Mouse (Mus musculus) adrenal gland, postnatal 4 days (tissue): ENCODE data around the gene Rrm2. TPM values are rescaled to one million over a fixed set of nuclear protein-coding genes. Genes with fewer than 3 reads are reported as not detected.
"Not testable (repeated sequence)": the region's sequence is repeated elsewhere in the genome, so short reads cannot be mapped to it uniquely, and the experiment has no call there.

Experiments
- DNase-seq, 2 experiments: peaks; one replicate each; pipeline ENCODE4 v3.0.0; 2021 to 2022; ENCODE audit warnings: low spot score in 2 of 2, mixed read lengths in 2 of 2
- total RNA-seq, 2 experiments: library from RNA; stranded (reverse); gene quantifications; 2 replicates each; pipeline ENCODE4 v1.2.3; 2021

The Rrm2 gene
- total RNA-seq, 2 experiments from 2014 or later, result 75.1 to 95.2 TPM

DNA sequence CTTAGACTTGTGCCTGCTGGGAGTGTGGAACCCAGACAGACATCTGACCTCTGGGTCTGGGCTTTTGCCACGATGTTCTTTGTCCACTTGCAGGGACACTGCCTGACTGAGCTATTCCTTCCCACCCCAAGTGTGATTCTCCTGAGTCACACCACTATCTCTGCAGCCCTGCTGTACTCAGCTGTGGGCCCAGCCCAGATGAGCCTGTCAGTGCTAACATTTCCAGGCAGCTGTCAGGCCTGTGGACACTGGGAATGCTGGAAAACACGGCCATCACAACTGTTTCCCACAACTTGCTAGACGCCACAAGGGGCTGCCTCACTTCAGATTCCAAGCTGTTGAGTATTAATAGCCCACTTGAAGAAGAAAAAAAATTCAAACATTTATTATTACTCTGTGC, 5.0 kb upstream of the Rrm2 start:
- DNase-seq, result no peak

DNA sequence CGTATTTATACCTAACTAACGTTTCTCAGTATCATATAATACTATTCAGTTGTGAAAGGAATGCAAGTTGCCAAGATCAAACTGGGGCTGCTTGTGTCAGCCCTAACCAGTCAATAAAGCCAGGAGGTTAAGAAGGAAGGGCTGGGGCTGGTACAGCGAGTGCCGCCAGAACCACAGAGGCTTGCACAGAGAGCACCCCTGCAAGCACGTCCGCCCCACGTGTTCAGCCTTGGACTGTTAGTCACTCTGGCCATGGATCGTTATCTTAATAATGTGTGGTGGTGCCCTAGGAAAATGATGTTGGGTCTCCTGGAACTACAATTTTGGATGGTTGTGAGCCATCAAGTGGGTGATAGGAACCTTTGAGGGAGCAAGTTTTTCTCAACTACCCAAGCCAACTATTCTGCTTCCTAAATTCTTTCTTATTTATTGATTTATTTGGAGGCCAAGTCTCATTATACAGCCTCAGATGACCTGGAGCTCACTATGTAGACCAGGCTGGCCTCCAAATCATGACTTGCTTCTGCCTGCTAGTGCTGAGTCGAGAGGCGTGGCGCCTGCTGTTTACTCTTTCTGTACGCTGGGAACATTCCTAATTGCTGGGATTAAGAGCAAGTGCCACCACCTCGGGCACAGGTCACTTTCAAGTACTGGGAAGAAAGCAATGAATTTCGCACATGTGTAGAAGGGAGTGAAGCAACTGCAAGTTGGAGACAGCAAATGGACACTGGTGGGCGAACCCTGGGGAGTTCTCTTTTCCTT, 2.4 kb upstream of the Rrm2 start:
- no peak for DNase-seq

DNA sequence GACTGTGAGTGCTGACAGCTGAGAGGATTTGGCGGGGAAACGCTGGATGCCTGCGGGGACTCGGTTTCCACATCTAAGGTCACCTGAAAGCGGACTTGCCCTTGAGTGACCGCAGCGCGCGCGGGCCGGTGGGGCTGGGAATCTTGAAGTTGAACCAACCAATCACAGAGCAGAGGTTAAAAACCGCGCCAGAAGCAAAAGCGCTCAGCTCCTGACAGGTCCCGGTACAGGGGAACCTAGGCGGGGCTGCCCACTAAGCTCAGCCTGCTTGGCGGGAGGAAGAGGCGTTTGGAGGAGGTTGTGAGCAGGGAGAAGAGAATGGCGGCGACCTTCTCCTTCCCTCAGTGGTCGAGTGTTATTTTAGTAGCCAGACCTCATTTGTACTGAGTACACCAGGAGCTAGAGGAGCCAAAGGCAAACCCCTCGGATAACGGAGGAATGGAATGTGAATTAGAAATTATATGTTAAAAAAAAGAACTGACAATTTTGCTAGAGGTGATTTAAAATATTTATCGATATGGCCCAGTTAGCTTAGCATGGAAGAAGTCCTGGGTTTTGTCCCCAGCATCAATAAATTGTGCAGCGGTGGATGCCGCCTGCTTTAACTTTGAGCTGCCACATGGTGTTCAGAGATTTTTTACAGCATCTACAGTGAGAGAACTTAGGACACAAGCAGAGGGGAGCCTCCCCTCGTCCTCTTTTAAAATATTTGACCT, 1.1 kb upstream of the Rrm2 start:
- DNase-seq, result no peak

DNA sequence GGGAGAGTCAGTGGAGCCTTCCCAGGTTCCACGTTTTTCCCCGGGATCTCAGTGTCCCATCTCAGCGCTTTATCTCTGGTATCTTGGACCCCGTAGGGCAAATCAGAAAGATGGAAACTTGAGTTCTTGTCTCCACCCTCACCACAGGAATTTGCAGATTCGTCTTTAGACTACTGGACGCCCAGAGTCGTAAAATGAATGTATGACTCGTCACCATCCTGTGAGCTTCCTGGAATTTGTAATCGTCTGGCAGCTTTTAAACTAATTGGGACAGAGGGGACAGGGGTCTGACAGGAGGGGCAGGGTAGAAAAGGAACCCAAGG, 600 bp upstream of the Rrm2 start:
- DNase-seq, result no peak

DNA sequence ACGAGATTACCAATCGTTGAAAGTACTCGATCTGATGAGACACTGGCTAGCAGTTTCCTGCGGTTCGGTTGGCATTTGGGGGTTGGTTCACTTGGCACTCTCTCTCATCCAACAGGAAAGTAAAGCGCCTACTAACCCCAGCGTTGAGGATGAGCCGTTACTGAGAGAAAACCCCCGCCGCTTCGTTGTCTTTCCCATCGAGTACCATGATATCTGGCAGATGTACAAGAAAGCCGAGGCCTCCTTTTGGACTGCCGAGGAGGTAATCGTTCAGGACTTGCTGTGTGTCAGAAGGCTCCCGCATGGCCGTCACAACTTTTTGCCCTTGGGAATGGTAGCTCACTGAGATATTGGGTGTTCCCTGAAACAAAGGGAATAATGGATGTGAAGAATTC, 780 bp downstream of the Rrm2 start:
- no peak for DNase-seq

DNA sequence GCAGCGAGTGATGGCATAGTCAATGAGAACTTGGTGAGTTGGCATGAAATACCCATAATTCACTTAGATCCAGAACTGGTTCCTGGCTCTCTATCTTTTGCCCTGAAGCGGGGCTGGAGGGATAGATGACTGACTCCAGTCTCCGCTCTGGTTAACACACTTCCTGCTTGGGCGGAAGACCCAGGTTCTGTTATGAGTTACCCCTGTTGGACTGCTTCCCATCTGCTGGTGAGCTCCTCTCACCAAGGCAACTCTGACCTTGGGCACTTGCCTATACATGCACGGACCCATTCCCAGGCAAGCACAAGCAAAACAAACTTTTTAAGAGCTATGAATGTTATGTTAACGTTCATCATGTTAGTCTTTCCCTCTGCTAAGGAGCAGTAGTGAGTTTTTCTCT, 1.4 kb downstream of the Rrm2 start:
- DNase-seq, result no peak

DNA sequence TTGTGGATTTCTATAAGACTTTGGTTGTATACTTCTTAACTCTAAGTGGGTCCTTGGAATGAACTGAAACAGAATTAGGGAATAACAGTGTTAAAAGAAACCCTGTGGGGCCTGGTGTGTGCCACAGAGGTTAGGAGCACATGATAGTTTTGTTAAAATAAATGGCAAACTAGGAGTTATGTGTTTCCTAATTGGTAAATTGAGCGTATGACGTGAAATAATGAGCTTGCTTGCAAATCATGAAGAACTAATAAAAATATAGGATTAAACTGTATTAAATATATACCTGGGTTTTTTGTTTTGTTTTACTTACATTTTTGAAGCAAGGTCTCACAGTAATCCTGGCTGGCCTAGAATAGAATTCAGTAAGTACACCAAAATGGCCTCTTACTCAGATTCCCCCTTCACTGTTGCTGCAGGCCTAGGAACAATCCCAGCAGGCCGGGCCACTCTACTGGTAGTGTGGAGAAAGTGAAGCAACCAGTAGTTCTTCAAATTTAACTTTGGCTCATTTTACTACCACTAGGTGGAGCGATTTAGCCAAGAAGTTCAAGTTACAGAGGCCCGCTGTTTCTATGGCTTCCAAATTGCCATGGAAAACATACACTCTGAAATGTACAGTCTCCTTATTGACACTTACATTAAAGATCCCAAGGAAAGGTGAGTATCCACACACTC, 1.9 kb downstream of the Rrm2 start:
- DNase-seq, result peak in 1 of 2 experiments; percentile 37

DNA sequence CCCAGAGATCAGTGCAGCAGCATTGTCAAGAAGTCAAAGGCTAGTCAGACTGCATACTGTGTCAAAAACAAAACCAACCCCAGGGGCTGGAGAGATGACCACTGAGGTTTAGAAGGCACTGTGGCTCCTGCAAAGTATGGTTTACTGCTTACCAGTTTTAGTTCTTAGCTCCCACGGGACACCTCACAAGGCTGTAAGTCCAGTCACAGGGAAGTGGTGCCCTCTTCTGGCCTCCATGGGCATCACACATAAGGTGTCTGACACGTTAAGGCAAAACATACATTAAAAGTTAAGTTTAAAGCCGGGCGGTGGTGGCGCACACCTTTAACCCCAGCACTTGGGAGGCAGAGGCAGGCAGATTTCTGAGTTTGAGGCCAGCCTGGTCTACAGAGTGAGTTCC, 2.6 kb downstream of the Rrm2 start:
- DNase-seq, result no peak

DNA sequence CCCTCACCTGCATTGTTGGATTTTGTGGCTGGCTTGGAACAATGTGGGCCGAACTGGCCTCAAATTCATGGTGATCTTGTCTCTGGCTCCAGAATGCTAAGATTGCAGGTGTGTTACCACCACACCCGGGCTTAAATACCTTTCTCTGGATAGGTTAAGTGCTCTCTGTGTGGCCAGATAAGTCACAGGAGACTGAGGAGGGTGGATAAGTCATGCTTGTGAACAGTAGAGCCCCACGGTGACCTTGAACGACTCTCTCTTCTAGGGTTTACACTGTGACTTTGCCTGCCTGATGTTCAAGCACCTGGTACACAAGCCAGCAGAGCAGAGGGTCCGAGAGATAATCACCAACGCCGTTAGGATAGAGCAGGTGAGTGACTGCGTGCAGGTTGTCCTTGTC, 4.4 kb downstream of the Rrm2 start:
- DNase-seq, result no peak

DNA sequence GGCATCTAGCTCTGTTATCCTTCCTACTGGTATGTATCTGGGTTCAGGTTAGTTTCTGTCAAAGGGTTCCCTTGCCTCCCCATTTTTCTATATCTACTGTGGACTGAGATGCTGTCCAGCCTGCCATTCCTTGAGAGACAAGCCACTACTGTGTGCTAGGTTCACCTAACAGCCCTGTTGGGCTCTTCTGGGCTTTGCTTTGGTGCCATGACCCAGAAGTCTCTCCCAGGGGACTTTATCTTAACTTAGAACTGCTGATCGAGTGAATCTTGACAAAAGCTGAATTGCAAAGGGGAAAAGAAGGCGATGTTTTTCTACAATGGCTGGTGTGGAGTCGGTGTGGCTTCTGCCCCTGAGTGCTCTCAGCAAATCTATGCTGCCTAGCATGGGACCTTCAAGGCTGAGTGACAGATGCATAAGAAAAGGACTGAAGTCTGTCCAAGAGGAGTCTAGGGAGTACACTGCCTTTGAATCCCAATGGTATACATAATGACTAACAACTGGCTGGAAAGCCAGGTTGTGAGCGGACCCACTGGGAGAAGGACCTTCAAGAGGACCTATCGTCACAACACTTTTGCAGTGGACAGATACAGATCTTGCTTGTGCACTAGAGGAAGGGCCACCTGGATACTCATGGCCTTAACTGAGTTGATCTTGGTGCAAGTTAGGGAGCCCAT, 6.7 kb downstream of the Rrm2 start:
- no peak for DNase-seq

DNA sequence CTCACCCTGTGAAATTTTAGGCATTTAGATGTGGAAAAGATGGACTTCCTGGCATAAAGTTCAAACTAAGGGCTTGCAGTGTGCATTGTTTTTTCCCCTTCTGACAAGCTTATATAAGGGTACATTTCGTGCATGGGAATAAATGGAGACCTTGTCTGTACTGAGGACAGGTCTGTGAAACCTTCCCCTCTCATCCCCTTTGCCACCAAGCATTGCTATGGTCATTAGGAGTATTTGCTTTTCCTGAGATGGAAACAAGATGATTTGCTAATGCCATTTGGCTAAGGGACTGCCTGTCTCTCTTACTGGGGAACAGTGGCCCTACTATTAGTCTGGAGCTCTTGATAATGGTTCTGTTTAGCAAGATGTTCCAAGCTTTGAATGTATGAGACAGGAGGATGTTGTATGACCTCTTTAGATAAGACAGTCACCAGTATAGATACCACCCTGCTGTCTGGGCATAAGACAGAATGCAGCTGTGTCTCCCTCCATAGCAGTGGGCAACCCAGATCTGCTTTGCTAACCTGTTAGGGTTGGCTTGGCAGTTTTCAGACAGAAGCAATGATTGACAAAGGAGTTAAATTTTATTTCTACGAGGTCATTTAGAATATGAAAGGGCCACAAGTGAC, 7.3 kb downstream of the Rrm2 start:
- DNase-seq, result no peak

DNA sequence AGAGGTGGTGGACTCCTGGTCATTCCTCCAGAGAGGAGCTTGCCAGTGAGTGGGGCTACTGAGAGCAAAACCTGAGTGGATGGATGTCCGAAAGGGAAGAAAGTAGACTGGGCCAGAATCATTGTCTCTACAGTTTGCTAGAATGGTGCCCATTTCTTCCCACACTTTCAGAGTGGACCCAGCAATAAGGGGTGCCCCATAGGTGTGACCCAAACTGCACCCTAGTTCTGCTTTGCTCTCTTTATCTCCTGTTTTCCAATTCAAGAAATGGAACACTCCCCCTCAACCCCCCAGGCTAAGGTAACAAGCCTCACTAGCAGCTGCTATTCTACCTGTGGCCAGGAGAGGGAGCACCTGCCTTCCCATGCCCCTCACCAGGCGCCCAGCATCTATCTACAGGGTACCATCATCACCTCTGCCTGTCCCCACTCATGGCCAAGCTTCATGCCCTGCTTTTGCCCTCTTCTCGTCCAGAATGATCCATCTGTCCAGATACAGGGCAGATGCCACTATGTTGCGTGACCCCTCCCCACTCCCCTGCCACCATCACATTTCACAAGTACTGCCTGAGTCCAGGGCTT, 8.8 kb downstream of the Rrm2 start:
- DNase-seq, result no peak

DNA sequence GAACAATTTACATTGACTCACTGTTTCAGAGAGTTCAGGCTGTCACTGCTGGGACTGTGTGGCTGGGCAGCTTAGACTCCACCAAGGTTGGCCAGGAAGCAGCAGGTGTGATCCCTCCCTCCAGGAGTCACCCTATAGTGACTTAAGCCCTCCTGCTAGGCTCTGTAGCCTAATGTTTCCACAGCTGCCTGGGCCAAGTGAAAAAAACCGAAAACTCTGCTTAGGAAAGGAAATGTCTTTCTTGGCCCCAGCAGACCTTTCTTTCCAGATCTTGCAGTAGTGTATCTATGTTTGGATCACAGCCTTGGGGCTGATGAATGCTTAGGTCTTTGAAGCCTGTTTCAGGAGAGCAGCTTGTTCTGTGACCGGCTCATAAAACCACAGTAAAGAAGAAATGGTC, 15.4 kb downstream of the Rrm2 start:
- DNase-seq, result no peak

DNA sequence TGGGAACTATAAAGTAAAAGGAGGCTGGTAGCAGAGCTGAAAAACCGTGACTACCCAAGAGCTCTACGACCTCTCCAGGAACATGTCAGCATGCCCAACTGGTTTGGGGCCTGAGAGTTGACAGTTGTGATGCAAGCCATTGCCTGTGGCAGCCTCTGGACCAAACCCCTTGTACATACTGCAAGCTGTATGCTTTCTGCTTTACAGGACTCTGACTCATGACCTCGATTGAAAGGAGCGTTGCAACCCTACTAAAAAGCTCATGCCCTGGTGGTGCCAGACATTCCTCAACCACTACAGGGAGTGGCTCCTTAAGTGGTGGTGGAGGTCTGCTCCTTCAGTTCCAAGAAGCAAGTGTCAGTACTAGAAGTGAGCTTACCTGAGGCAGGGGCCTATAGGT, 15.8 kb downstream of the Rrm2 start:
- no peak for DNase-seq

DNA sequence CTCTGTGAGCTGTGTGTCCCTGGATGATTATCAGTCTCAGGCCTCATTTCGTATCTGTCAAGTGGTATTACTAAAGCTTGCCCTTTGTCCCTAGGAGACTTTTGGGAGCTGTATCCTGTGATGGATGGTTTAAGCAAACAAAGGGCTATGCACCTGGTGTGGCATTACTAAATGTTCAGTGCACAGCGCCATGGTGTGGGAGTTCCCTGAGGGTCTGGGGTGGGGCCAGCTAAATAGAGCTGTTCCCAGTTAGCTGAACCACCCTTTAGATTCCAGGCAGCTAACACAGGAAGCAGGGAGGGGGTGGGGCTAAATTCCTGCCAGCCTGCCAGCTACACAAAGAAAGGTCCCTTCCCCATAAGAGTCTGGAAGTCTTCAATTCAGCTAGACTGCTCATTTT, 16.3 kb downstream of the Rrm2 start:
- no peak for DNase-seq

DNA sequence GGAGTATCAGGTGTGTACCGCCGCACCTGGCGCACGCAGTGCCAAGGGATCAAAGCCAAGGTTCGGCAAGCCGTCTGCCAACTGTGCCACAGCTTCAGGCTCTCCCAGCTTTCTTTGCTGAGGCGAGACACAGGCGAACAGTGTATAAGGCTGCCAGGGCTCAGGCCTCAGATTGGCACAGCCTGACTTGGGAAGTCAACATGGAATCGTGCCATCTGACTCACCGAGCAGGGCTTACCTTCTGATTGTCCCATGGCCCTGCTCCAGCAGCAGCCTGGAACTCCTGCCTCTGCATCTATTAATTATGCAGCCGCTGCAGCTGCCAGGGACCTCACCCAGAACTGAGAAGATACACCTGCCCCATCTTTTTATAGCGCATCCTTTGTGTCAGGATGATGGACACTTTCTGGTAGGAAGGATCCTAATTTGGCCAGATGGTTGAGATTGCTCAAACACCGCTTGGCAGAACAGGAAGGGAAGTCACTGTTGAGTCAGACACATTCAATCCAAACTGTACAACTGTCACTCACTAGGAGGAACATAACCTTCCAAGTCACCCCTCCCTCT, 26.9 kb downstream of the Rrm2 start:
- peak in 1 of 2 experiments; percentile 37 for DNase-seq

DNA sequence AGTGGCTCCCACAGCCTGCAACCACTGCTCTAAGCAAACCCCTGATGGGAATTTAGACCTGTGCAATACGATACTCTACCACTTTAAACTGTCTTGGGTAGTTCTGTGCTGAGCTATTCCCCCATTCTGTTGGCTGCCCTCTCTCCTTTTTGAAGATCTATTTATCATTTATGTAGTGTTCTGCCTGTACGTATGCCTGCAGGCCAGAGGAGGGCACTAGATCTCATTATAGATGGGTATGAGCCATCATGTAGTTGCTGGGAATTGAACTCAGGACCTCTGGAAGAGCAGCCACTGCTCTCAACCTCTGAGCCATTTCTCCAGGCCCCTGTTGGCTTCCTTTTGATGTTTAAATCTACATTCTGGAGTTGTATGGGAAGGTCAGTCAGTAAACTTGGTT, 28.9 kb downstream of the Rrm2 start:
- DNase-seq, result no peak

DNA sequence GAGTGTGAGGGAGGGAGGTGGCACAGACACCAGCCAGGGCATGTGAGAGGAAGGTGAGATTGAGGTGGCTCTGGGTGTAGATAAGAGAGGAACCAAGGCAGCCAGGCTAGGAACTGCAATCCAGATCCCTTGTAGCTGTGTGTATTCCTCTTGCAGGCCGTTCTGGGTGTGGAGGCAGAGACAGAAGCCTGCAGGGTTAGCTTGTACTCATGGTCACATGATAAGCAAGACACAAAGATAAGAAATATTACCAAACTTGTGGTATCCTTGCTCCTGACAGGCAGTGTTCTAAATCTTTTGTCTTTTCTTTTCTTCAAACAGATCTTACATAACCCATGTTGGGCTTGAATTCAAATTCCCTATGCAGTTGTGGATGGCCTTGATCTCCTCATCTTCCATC, 31.9 kb downstream of the Rrm2 start:
- no peak for DNase-seq

DNA sequence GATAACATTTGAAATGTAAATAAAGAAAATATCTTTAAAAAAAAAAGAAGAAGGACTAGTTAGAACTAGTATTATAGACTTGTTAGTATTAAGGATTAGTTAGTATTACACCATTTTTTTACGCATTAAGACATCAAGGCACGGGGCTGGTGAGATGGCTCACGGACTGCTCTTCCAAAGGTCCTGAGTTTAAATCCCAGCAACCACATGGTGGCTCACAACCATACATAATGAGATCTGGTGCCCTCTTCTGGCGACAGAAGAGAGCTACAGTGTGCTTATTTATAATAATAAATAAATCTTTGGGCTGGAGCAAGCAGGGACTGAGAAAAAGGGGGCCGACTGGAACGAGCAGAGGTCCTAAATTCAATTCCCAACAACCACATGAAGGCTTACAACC, 33.5 kb downstream of the Rrm2 start:
- not testable (repeated sequence) for DNase-seq

DNA sequence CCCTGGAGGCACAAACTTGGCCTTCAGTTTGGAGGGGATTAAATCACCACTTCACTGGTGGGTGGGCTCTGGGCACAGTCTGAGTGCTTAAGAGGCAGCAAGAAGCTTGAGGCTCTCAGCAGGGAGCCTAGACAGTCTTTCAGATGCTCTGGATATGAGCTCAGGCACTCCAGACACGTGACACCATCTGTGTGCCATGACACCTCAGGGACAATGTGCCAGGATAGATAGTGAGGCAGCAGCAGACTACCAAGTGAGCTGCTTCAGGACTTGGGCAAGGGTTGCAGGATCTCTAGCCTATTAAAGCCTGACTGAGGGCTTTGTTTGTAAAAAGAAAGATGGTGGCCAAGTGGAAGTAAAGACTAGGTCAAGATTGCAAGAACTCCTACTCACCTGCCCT, 36.3 kb downstream of the Rrm2 start:
- DNase-seq, result no peak
